Mouse (Mus musculus) left cerebral cortex, postnatal 14 days (tissue): Measurements from ENCODE around the gene Dok4. TPM values are rescaled to one million over a fixed set of nuclear protein-coding genes. Genes with fewer than 3 reads are reported as not detected.

Source experiments
- DNase-seq, 2 experiments: peaks; one replicate each; pipeline ENCODE4 v3.0.0; 2021 to 2022; ENCODE audit warnings: low spot score in 2 of 2, mixed read lengths in 1 of 2
- intact Hi-C: fragments of 180-260 bp; cut with DNase I; formaldehyde crosslinking; loops from one replicate; pipeline ENCODE4 v1.15.1; 2025
- total RNA-seq, 2 experiments: library from RNA; stranded (reverse); gene quantifications; 2 replicates each; pipeline ENCODE4 v1.2.3; 2021

Gene Dok4
- total RNA-seq, 2 experiments from 2014 or later: 42.3 to 44.1 TPM

DNA sequence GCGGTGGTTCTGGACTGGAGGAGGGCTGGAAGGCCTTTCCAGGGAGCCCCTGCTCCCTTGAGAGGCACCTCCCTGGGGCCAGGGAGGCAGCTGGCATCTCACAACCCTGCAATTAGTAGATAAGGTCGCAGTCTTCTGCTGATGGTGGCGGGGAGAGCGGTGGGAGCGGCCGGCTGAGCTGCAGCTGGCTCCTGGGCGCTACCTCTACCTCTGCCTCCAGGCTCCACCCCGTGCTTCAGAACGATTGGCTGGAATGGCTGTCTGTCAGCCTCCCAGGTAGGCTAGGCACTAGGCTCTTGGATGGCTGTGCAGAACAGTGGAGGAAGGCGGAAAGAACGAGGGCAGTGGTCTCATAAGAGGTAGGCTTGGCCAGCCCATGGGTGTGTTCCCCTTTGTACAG lies 23.1 kb upstream of the Dok4 start:
- intact Hi-C loops: no loop called here
- no peak for DNase-seq

DNA sequence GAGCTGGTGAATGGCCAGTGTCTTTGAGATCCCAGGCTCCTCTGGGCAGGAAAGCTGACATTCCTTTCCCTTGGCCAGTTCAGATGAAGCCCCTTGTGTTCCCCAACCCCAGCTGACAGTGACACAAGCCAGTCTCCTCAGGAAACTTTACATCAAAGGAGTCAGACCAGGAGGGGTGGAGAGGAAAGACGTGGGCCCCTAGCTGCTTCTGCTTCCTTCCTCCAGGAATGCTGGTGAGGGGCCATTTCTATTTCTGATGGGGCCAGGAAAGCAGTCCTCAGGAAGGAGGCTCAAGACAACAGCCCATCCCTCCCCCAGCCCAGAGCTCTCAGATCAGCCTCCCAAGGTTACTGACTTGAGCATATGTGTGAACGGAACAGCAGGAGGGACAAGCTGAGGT lies 16.8 kb upstream of the Dok4 start:
- intact Hi-C loops: no loop called here
- no peak for DNase-seq

GRCm38 (mm10) chr8:94888383-94889036 lies 12.4 kb upstream of the Dok4 start:
- intact Hi-C loops: no loop called here
- no peak for DNase-seq

DNA sequence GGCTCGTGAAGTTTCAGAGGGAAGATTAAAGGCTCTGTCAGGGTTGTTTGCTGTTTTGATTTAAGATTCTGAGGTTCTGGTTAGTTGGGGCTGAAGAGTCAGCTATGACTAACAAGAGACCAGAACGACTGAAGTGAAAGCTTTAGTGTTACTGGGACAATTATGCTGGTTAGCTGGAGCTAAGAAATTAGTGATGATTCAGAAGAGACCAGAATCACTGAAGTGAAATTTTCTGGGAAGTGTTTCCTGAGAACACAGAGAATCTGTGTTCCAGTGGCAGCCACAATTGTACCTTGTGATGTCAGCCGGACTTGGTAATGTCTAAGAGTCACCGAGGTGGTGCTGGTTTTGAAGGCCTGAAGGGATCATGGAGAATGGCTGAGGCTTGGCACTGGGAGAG lies 4.6 kb upstream of the Dok4 start:
- intact Hi-C loops: no loop called here
- DNase-seq: no peak

DNA sequence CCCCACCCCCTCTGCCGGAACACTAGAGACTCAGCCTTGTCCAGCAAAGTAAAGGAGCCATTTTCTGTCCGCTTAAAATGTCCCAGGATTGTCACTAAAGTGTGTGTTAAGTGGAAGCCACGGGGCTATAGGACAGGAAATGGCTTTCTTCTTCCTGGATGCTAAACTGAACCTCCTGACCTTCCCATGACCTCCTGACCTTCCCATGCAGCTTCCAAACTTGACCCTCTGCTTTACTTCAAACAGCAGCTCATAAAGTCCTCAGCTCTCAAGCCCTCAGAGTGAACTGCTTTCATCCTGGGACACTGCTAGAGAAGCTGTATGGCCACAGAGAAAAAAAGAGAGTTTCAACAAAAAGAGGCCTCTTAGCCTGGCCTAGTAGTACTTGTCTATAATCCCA lies 690 bp upstream of the Dok4 start:
- intact Hi-C loops: no loop called here
- DNase-seq: no peak

DNA sequence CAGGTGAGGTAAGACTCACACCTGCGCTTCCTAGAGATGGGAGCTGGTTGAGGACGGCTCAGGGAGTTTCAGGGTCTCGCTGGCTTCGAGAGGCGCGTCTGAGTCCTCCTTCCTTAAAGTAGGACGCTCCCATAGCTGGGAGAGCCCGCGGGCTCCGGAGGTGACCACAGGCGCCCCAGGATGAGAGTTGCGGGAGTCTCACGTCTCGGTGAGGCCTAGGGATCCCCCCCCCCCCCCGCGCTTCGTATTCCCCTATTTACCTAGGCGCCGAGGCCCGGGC lies 319 bp downstream of the Dok4 start:
- intact Hi-C loops: no loop called here
- DNase-seq: no peak

- intact Hi-C loops: no loop called here
- no peak for DNase-seq
Measured at GRCm38 (mm10) chr8:94875096-94875870, 847 bp downstream of the Dok4 start.

DNA sequence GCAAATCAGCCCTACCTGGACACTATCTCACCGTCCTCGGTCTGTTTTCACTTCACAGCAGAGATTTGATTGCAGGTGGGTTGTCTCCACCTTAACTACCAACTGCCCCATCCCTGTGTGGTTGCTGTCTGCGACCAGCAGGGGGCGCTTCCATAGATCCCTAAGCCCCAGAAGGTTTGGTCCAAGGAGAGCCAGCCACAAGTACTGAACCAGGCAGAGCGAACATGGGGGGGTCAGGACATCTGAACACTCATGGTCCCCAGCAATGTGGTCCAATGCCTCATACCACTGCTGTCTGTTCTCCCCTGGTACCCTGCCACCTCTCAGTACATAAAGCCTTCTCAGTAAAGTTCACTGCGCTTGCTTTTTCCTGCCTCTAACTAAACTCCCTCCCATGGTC lies 1.8 kb downstream of the Dok4 start:
- intact Hi-C loops: loop anchor here (1.0 to 5.0 kb wide), 2 partner anchors 35 to 128 kb away; no protein-coding TSS in a partner anchor

GRCm38 (mm10) chr8:94872576-94872975 lies 3.6 kb downstream of the Dok4 start:
- intact Hi-C loops: loop anchor here (5.0 kb wide), 1 partner anchor 130 kb away; no protein-coding TSS in a partner anchor
- DNase-seq: no peak

More for the DNA sequence above, 1.8 kb downstream of the Dok4 start:
- DNase-seq: peak in 1 of 2 experiments; percentile 74

GRCm38 (mm10) chr8:94872156-94872555 lies 4.0 kb downstream of the Dok4 start:
- intact Hi-C loops: loop anchor here (5.0 kb wide), 1 partner anchor 130 kb away; no protein-coding TSS in a partner anchor
- DNase-seq: no peak

GRCm38 (mm10) chr8:94871108-94871894 lies 4.8 kb downstream of the Dok4 start:
- intact Hi-C loops: loop anchor here (2.0 to 5.0 kb wide), 2 partner anchors 38 to 131 kb away; no protein-coding TSS in a partner anchor
- peak; percentile 75 to 82 for DNase-seq

- intact Hi-C loops: loop anchor here (2.0 to 5.0 kb wide), 2 partner anchors 38 to 132 kb away; no protein-coding TSS in a partner anchor
- DNase-seq: peak; percentile 59 to 80
Measured at GRCm38 (mm10) chr8:94870474-94871107, 5.5 kb downstream of the Dok4 start.

GRCm38 (mm10) chr8:94870003-94870402 lies 6.1 kb downstream of the Dok4 start:
- no peak for DNase-seq
- intact Hi-C loops: loop anchor here (2.0 to 5.0 kb wide), 2 partner anchors 39 to 132 kb away; no protein-coding TSS in a partner anchor

GRCm38 (mm10) chr8:94869146-94869545 lies 7.0 kb downstream of the Dok4 start:
- intact Hi-C loops: no loop called here
- no peak for DNase-seq

DNA sequence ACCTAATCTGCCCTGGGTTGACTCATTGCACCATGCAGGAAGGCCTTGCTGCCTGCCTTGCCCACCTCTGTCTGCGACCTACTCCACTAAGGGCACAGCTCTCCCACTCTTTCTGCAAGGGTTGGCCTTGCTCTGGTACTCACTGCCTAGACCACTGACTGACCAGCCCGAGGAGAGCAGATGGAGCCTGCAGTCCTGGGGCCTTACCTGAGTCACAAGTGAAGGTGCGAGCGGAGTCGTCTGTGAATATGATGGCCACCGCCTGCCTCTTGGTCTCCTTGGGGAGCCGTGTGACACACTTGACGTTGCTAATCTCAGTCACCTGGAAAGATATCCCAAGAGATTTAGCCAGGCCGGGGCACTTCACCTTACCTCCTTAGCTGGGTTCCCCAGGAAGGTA lies 9.2 kb downstream of the Dok4 start:
- no peak for DNase-seq
- intact Hi-C loops: no loop called here

DNA sequence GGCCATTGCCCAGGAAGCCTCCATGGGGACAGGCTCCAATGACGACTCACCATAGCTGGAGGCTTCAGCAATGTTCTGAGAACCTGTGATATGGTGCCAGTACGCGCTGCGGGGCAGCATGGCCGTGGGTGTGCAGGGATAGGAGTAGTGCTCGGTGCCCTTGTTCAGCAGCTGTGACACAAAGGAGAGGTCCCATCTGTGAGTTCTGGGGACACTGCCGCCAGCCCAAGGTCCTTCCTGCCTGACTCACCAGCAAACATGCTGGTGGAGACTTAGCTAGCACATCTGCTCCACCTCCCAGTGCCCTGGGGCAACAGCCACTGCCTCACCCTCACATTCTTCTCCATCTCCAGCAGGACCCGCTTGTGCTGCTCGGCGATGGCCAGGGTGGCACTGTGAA lies 10.8 kb downstream of the Dok4 start:
- DNase-seq: no peak
- intact Hi-C loops: no loop called here

GRCm38 (mm10) chr8:94863897-94864673 lies 12.0 kb downstream of the Dok4 start:
- DNase-seq: no peak
- intact Hi-C loops: no loop called here

- no peak for DNase-seq
- intact Hi-C loops: no loop called here
Measured at GRCm38 (mm10) chr8:94862487-94863220, 13.5 kb downstream of the Dok4 start.
